Mouse (Mus musculus) limb, embryonic 13.5 days (tissue): ENCODE results near the gene Nhlrc3. TPM values are rescaled to one million over a fixed set of nuclear protein-coding genes. Genes with fewer than 3 reads are reported as not detected.
A peak's percentile ranks its signal among the peaks of the same experiment; 100 is the strongest.

Experiments used
- ATAC-seq: fragments of 200-750 bp; cut with Nextera tagmentation; 2 replicates; pipeline ENCODE4 v1.8.0; 2017; ENCODE audit warnings: low read depth, moderate number of reproducible peaks, moderate TSS enrichment; ENCODE audit not compliant: low FRiP score
- H3K27ac ChIP-seq: fragments of 300-500 bp; sonication (generic); 2 replicates; pipeline ENCODE4 v1.5.1; 2015; ENCODE audit warnings: inconsistent platforms, mild to moderate bottlenecking, moderate library complexity
- H3K27me3 ChIP-seq: fragments of 300-500 bp; sonication (generic); 2 replicates; pipeline ENCODE4 v1.6.1; 2015; ENCODE audit warnings: mild to moderate bottlenecking, inconsistent platforms
- H3K36me3 ChIP-seq: fragments of 300-500 bp; sonication (generic); 2 replicates; pipeline ENCODE4 v1.6.1; 2015; ENCODE audit warnings: inconsistent platforms, mild to moderate bottlenecking, moderate library complexity
- H3K4me1 ChIP-seq: fragments of 300-500 bp; sonication (generic); 2 replicates; pipeline ENCODE4 v1.6.1; 2015; ENCODE audit warnings: inconsistent platforms
- H3K4me2 ChIP-seq: fragments of 300-500 bp; sonication (generic); replicated peaks from 2 replicates; pipeline ENCODE4 v1.6.1; 2015; ENCODE audit warnings: inconsistent platforms, mild to moderate bottlenecking, moderate library complexity
- H3K4me3 ChIP-seq: fragments of 300-500 bp; sonication (generic); 2 replicates; pipeline ENCODE4 v1.5.1; 2015; ENCODE audit warnings: moderate library complexity, mild to moderate bottlenecking, inconsistent platforms
- H3K9ac ChIP-seq: fragments of 300-500 bp; sonication (generic); 2 replicates; pipeline ENCODE4 v1.6.1; 2015; ENCODE audit warnings: mild to moderate bottlenecking, inconsistent platforms
- H3K9me3 ChIP-seq: fragments of 300-500 bp; sonication (generic); 2 replicates; pipeline ENCODE4 v1.6.1; 2016; ENCODE audit warnings: inconsistent platforms
- WGBS: fragments of 180-500 bp; shearing (Covaris S2); methylation state at CpG from one replicate; pipeline ENCODE4 v1.1.7; 2015; 5-methylcytosine and 5-hydroxymethylcytosine counted together
- polyA plus RNA-seq: library from polyadenylated mRNA; unstranded; fragments of >200 nt; fragmentation: Nextera tagmentation; extraction: Ambion mirVana; gene quantifications from 2 replicates; pipeline ENCODE4 v1.2.1, GENCODE M21; 2015

The Nhlrc3 gene
- 11.9 TPM in 2 replicates for polyA plus RNA-seq

DNA sequence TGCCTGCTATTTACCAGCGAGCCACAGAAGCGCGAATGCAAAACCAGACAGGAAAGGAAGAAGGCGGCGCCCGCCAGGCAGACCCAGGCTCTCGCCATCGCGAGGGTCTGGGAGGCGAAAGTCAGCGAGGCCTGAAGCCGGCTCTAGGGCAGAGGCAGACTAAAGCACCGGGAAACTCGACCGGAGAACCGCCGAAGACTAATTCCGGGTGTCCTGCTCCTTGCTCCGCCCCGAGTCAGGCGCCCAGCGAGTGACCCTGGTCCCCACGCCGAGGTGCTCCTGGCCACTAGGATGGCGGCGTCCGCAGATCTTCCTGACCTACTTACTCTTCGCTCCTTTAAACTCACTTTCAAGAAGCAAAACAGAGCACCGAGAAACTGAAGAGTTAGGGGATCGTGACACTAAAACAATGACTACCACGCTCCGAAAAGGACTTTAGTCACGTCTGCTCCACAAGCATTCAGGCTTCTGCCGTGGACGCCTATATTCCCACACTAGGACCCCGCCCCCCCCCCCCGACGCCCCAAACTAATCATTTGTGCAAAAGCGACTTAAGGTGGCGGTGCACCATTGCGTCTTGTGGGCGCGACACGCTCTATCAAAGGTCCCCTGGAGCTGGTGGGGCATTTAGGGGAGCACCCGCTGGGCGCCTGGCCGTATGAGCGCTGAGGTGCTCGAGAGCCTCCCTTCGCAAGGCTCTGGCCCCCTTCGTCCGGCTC lies at the start of gene Nhlrc3, which contains the start of gene Proser1:
TSS of gene Nhlrc3 (minus strand) at position 287 of the 719 bp plus-strand sequence.
TSS of gene Proser1 (plus strand) at position 621 of the 719 bp plus-strand sequence.
- Histone ChIP-seq H3K27me3 (no peaks in the 10 kb centered on the region), H3K9ac (peak within 1 kb of the TSS; percentile 94), H3K4me1 (peaks cover 34% of the 10 kb centered on the region), H3K36me3 (peaks cover 24% of the 10 kb centered on the region), H3K9me3 (no peaks in the 10 kb centered on the region), H3K4me3 (peak within 1 kb of the TSS; percentile 87), H3K27ac (peak within 1 kb of the TSS; percentile 82), H3K4me2 (peak within 1 kb of the TSS; percentile 82)
- ATAC-seq = peak; percentile 98
- under 1% methylated on average over 52 of the region's 52 CpGs for WGBS

DNA sequence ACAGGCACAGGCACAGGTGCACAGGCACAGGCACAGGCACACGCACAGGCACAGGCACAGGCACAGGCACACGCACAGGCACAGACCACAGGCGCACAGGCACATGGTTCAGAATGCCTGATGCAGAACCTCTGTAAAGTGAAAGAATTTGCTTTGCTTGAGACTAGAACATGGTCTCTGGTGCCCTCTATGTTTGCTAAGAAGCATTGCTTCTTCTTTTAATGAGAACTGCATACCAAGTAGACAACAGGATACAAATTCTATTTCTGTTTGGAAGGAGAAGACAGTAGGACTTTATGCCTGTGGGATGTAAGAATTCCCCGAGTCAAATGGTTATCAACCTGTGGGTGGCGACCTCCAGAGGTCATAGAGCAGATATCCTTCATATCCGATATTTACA lies 39.3 kb upstream of the Nhlrc3 start:
- WGBS = 70% methylated on average over 6 of the region's 6 CpGs
- no peak for ATAC-seq
- H3K4me3 ChIP-seq = no peak overlapping the region

DNA sequence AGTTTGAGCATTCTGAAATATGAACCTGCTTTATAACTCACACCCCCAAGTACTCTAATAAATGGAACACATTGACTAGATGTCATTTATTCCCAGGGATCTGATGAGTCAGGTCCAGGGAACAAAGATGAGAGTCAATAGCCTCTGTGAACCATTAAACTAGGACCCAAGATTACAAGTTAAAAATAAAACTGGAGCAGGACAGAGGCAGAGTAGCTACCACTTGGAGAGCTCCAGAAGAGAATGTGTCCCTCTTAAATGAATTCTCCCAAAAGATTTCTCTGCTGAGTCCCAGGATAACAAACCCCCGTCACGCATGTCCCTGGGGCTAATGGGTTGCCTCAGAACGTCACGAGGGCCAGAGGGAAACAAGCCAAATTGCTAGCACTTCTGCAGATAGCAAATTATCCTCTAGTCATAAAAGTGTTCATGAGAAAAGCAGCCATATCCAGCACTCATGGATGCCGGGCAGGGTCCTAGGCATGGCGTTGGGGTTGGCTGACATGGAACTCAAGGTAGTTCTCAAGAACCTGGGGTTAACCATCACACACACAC lies 35.3 kb upstream of the Nhlrc3 start:
- Histone ChIP-seq H3K9ac (no peak overlapping the region), H3K9me3 (no peaks in the 10 kb centered on the region), H3K4me1 (no peaks in the 10 kb centered on the region), H3K27ac (no peak overlapping the region), H3K36me3 (no peaks in the 10 kb centered on the region), H3K4me3 (no peak overlapping the region), H3K27me3 (no peaks in the 10 kb centered on the region), H3K4me2 (no peak overlapping the region)
- ATAC-seq = no peak
- 70% methylated on average over 6 of the region's 6 CpGs for WGBS

More for the DNA sequence above, 39.3 kb upstream of the Nhlrc3 start:
- H3K36me3 ChIP-seq = no peaks in the 10 kb centered on the region
- no peak overlapping the region for H3K9ac ChIP-seq
- H3K4me1 ChIP-seq = no peaks in the 10 kb centered on the region
- no peak overlapping the region for H3K27ac ChIP-seq
- no peaks in the 10 kb centered on the region for H3K9me3 ChIP-seq
- no peak overlapping the region for H3K4me2 ChIP-seq
- H3K27me3 ChIP-seq = no peaks in the 10 kb centered on the region

DNA sequence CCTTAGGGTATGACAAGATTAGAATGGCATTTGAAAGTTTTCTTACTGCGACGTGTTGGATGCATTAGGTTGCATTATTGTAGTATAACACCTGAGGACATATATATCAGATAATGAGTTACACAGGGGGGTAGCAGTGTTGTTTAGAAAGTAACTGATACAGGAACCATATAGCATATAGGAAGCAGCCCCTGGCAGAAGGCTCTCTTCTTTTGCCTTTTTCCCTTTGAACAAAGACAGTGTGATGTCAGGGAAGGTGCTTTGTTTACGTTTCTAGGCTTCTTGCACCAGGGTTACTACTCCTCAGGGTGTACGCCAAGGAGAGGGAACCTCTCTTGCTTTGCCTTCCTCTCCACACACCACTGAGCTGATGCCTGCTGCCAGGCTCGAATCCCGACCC lies 25.2 kb upstream of the Nhlrc3 start, which contains the start of gene Stoml3:
TSS of gene Stoml3 (plus strand) at position 301 of the 400 bp plus-strand sequence.
- Histone ChIP-seq H3K4me2 (no peak within 1 kb of the TSS), H3K9me3 (no peaks in the 10 kb centered on the region), H3K4me1 (0 out of 2 replicates have a peak, but pooled peaks cover 4% of the 10 kb centered on the region), H3K9ac (no peak within 1 kb of the TSS), H3K27ac (no peak within 1 kb of the TSS), H3K36me3 (no peaks in the 10 kb centered on the region), H3K27me3 (peaks cover 3% of the 10 kb centered on the region; the same call in 1 of the 2 replicates), H3K4me3 (no peak within 1 kb of the TSS)
- 78% methylated on average over 6 of the region's 6 CpGs for WGBS
- no peak for ATAC-seq

DNA sequence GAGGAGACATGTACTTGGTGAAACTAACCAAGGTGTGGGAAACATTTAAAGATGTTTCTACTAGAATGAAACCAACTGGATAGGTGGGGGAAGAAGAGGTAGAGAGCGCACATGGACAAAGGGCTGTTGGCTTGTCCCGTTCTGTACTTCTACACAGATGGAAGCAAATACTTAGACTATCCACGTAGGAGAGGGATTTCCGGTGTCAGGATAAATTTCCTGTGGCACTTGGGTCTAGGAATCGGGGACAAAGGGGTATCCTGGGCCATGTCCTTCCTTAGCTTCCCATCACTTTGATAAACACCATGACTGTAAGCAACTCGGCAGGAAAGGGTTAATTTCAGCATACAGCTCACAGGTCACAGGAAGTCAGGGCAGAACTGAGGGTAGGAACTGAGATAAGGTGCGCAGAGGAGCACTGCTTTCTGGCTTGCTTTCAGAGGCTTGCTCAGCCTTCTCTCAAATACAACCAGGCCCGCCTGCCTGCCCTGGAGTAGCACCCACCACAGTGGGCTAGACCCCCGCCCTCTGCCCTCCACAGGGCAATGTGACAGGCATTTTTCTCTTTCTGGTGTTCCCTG lies 24.0 kb upstream of the Nhlrc3 start:
- Histone ChIP-seq H3K27ac (no peak overlapping the region), H3K4me3 (no peak overlapping the region), H3K36me3 (peaks cover 7% of the 10 kb centered on the region), H3K4me1 (0 out of 2 replicates have a peak, but pooled peaks cover 4% of the 10 kb centered on the region), H3K4me2 (no peak overlapping the region), H3K9ac (no peak overlapping the region), H3K9me3 (no peaks in the 10 kb centered on the region), H3K27me3 (no peaks in the 10 kb centered on the region)
- WGBS = 75% methylated on average over 9 of the region's 9 CpGs
- ATAC-seq = no peak

DNA sequence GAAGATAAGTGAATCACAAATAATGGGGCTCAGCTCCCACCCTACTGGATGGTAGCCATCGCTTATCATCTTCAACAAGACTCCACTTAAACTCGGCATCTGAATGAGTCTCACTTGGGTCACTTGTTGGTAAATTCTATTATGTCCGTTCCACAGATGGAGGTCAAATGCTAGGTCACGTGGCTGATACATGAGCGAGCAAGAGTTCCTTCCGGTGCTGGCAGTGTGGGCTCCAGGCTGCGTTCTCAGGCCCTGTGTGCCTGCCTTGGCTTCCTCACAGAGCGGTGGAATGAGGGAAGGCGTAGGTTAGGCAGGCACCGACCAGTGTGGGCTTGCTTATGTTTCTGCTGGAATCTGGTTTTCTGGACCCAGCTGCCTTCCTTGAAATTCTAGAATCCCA lies 23.4 kb upstream of the Nhlrc3 start:
- H3K27me3 ChIP-seq = no peaks in the 10 kb centered on the region
- no peak overlapping the region for H3K9ac ChIP-seq
- H3K27ac ChIP-seq = no peak overlapping the region
- 0 out of 2 replicates have a peak, but pooled peaks cover 4% of the 10 kb centered on the region for H3K4me1 ChIP-seq
- H3K4me3 ChIP-seq = no peak overlapping the region
- WGBS = 75% methylated on average over 10 of the region's 10 CpGs
- no peak overlapping the region for H3K4me2 ChIP-seq
- no peaks in the 10 kb centered on the region for H3K9me3 ChIP-seq
- peaks cover 12% of the 10 kb centered on the region for H3K36me3 ChIP-seq
- ATAC-seq = no peak

DNA sequence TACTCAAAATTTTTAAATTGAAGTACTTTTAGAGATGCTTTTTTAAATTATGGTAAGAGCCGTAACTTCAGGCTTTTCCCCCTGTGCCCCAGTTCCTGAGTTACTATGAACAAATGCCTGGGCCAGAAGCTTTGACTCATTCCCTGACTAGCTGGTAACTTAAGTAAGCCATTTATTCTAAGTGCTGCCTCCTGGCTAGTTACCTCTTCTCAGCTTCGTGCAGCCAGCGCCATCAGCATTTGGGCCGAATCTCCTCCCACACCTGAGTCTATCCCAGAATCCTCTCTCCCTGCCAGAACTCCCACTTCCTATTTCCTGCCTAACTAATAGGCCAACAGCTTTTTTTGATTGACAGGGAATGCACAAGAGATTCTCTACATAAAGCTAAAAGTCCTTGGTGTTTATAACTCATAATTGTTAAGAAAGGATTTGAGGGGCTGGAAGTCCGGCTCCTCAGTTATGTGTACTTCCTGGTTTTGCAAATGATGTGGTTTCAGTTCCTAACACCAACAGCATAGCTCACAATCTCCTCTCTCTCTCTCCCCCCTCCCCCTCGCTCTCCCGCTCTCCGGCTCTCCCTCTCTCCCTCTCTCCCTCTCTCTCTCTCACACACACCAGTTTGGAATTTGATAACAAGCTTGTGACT lies 20.4 kb upstream of the Nhlrc3 start:
- Histone ChIP-seq H3K4me1 (0 out of 2 replicates have a peak, but pooled peaks cover 4% of the 10 kb centered on the region), H3K9ac (no peak overlapping the region), H3K9me3 (no peaks in the 10 kb centered on the region), H3K4me2 (no peak overlapping the region), H3K4me3 (no peak overlapping the region), H3K27me3 (no peaks in the 10 kb centered on the region), H3K27ac (no peak overlapping the region), H3K36me3 (peaks cover 38% of the 10 kb centered on the region)
- ATAC-seq = no peak
- WGBS = 84% methylated on average over 8 of the region's 8 CpGs

DNA sequence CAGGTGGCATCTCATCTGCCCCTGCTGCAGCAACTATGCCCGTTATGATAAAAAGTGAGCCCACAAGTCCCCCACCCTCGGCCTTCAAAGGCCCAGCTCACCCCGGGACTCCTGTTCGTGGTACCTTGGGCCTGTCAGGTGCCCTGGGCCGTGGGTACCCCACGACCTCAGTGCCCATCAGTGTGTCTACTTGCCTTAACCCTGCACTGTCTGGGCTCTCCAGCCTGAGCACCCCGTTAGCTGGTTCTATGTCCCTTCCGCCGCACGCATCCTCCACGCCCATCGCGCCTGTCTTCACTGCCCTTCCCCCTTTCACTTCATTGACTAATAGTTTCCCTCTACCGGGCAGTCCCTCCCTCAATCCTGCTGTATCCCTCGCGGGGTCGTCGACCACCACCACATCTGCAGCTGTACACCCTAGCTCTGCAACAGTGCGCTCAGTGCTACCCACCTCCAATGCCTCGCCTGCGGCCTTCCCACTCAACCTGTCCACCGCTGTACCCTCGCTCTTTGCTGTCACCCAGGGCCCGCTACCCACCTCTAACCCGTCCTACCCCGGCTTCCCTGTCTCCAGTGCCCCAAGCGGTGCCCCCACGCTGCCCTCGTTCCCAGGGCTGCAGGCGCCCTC lies 15.4 kb upstream of the Nhlrc3 start:
- Histone ChIP-seq H3K36me3 (peaks cover 86% of the 10 kb centered on the region), H3K9me3 (no peaks in the 10 kb centered on the region), H3K27ac (no peak overlapping the region), H3K27me3 (no peaks in the 10 kb centered on the region), H3K4me2 (no peak overlapping the region), H3K4me1 (no peaks in the 10 kb centered on the region), H3K9ac (no peak overlapping the region), H3K4me3 (no peak overlapping the region)
- 95% methylated on average over 30 of the region's 30 CpGs for WGBS
- ATAC-seq = no peak

DNA sequence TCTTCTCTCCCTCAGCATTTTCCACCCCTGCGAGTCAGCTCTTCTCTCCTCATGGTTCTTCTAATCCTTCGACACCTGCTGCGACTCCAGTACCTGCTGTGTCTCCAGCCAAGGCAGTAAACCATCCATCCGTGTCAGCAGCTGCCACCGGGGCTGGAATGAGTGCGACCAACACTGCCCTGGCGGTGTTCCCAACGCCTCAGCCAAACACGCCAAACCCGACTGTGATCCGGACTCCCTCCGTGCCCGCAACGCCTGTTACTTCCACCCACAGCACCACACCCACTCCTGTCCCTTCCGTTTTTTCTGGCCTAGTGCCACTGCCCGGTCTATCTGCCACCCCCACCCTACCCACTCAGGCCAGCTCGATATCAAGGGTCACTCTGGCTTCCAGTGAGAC lies 14.3 kb upstream of the Nhlrc3 start:
- no peak overlapping the region for H3K4me3 ChIP-seq
- no peak overlapping the region for H3K27ac ChIP-seq
- H3K9ac ChIP-seq = no peak overlapping the region
- no peaks in the 10 kb centered on the region for H3K4me1 ChIP-seq
- no peak overlapping the region for H3K4me2 ChIP-seq
- ATAC-seq = peak; percentile 48
- no peaks in the 10 kb centered on the region for H3K27me3 ChIP-seq
- peaks cover 93% of the 10 kb centered on the region for H3K36me3 ChIP-seq
- 78% methylated on average over 17 of the region's 17 CpGs for WGBS
- no peaks in the 10 kb centered on the region for H3K9me3 ChIP-seq

DNA sequence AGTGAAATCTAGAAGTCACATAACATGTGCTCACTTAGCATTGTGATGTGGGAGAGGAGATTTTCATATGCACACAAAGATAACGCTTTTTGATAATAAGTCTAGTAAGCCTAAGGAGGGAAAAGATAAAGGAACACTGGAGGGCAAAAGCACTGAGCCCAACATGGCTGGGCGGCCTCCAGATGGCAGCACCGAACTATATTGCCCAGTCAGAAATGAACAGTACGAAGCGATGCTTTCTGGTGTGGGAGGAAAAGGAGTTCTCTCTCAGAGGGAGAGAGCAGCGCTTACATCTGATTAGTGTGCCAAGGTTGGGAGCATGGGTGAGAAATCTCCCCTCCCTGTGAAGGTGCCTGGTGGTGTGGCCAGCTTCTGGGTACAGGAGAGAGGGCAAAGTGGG lies 12.8 kb upstream of the Nhlrc3 start:
- Histone ChIP-seq H3K36me3 (peaks cover 94% of the 10 kb centered on the region), H3K4me1 (no peaks in the 10 kb centered on the region), H3K4me2 (no peak overlapping the region), H3K4me3 (no peak overlapping the region), H3K27me3 (no peaks in the 10 kb centered on the region), H3K9me3 (no peaks in the 10 kb centered on the region), H3K9ac (no peak overlapping the region), H3K27ac (no peak overlapping the region)
- 79% methylated on average over 6 of the region's 6 CpGs for WGBS
- ATAC-seq = no peak

DNA sequence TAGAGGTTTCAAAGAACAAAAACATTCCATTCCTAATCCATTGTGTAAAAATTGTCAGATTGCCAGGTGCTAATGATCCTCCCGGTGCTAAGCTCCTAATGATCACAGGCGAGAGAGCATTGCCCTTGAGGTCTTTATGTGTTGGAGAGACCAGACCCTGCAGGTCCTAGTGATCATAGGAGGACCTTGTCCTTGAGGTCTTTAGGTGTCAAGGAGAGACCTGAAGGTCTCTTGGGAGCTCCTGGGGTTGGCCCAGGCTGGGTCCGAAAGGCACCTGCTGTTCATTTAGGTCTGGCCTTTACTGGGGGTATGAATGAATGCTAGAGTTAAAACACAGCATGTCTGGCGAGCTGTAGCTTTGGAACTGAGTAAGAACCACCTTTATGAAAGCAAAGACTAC lies 11.0 kb upstream of the Nhlrc3 start:
- ATAC-seq = no peak
- no peak overlapping the region for H3K9ac ChIP-seq
- no peak overlapping the region for H3K4me3 ChIP-seq
- H3K4me1 ChIP-seq = no peaks in the 10 kb centered on the region
- H3K36me3 ChIP-seq = peaks cover 95% of the 10 kb centered on the region
- H3K9me3 ChIP-seq = no peaks in the 10 kb centered on the region
- H3K27ac ChIP-seq = no peak overlapping the region
- no peaks in the 10 kb centered on the region for H3K27me3 ChIP-seq
- no peak overlapping the region for H3K4me2 ChIP-seq
- 77% methylated on average over 4 of the region's 4 CpGs for WGBS
